Mouse (Mus musculus): Measurements from ENCODE around the gene Cenpc1.

Gene Cenpc1

GRCm38 (mm10) chr5:86065101-86065875, at the start of gene Cenpc1:
Gene Cenpc1 (minus strand): TSS chr5:86065583.
- in situ Hi-C loops (cut with MboI, MseI), result loop anchor here (5.0 kb wide), 4 partner anchors 37 to 742 kb away; no protein-coding TSS in a partner anchor

GRCm38 (mm10) chr5:86113997-86114396, 48.6 kb upstream of the Cenpc1 start:
- in situ Hi-C loops (cut with MboI, MseI), result loop anchor here in 1 of 2 experiments (5.0 kb wide), 1 partner anchor 33 kb away; no protein-coding TSS in a partner anchor

GRCm38 (mm10) chr5:86113037-86113436, 47.7 kb upstream of the Cenpc1 start:
- in situ Hi-C loops (cut with MboI, MseI), result loop anchor here in 1 of 2 experiments (5.0 kb wide), 1 partner anchor 34 kb away; no protein-coding TSS in a partner anchor

- in situ Hi-C loops (cut with MboI, MseI), result loop anchor here in 1 of 2 experiments (5.0 kb wide), 1 partner anchor 36 kb away; no protein-coding TSS in a partner anchor
Measured at GRCm38 (mm10) chr5:86111074-86111473, 45.7 kb upstream of the Cenpc1 start.

GRCm38 (mm10) chr5:86106610-86107009, 41.2 kb upstream of the Cenpc1 start:
- in situ Hi-C loops (cut with MboI, MseI), result no loop called here

GRCm38 (mm10) chr5:86102176-86102575, 36.8 kb upstream of the Cenpc1 start:
- in situ Hi-C loops (cut with MboI, MseI), result loop anchor here in 1 of 2 experiments (5.0 kb wide), 1 partner anchor 35 kb away; the partner anchor contains the start of gene Cenpc1

- in situ Hi-C loops (cut with MboI, MseI), result loop anchor here in 1 of 2 experiments (5.0 kb wide), 1 partner anchor 33 kb away; the partner anchor contains the start of gene Cenpc1
Measured at GRCm38 (mm10) chr5:86100621-86101020, 35.2 kb upstream of the Cenpc1 start.

GRCm38 (mm10) chr5:86098988-86099387, 33.6 kb upstream of the Cenpc1 start:
- in situ Hi-C loops (cut with MboI, MseI), result no loop called here

GRCm38 (mm10) chr5:86094754-86095153, 29.4 kb upstream of the Cenpc1 start:
- in situ Hi-C loops (cut with MboI, MseI), result no loop called here

- in situ Hi-C loops (cut with MboI, MseI), result loop anchor here in 1 of 2 experiments (10.0 kb wide), 1 partner anchor 338 kb away; no protein-coding TSS in a partner anchor
Measured at GRCm38 (mm10) chr5:86086751-86087150, 21.4 kb upstream of the Cenpc1 start.

GRCm38 (mm10) chr5:86084979-86085378, 19.6 kb upstream of the Cenpc1 start:
- in situ Hi-C loops (cut with MboI, MseI), result loop anchor here in 1 of 2 experiments (10.0 kb wide), 1 partner anchor 340 kb away; no protein-coding TSS in a partner anchor

- in situ Hi-C loops (cut with MboI, MseI), result loop anchor here in 1 of 2 experiments (10.0 kb wide), 1 partner anchor 341 kb away; no protein-coding TSS in a partner anchor
Measured at GRCm38 (mm10) chr5:86083987-86084386, 18.6 kb upstream of the Cenpc1 start.

- in situ Hi-C loops (cut with MboI, MseI), result no loop called here
Measured at GRCm38 (mm10) chr5:86078720-86079334, 13.4 kb upstream of the Cenpc1 start.

- in situ Hi-C loops (cut with MboI, MseI), result no loop called here
Measured at GRCm38 (mm10) chr5:86072756-86073386, 7.5 kb upstream of the Cenpc1 start.

GRCm38 (mm10) chr5:86071538-86071937, 6.2 kb upstream of the Cenpc1 start, which contains the start of gene Stap1:
Gene Stap1 (plus strand): TSS chr5:86071746.
- in situ Hi-C loops (cut with MboI, MseI), result no loop called here

- in situ Hi-C loops (cut with MboI, MseI), result loop anchor here (5.0 kb wide), 4 partner anchors 33 to 738 kb away; no protein-coding TSS in a partner anchor
Measured at GRCm38 (mm10) chr5:86069121-86069520, 3.7 kb upstream of the Cenpc1 start.

GRCm38 (mm10) chr5:86068451-86068850, 3.1 kb upstream of the Cenpc1 start:
- in situ Hi-C loops (cut with MboI, MseI), result loop anchor here (5.0 kb wide), 4 partner anchors 34 to 739 kb away; no protein-coding TSS in a partner anchor

GRCm38 (mm10) chr5:86066551-86066929, 1.2 kb upstream of the Cenpc1 start:
- in situ Hi-C loops (cut with MboI, MseI), result loop anchor here (5.0 kb wide), 4 partner anchors 36 to 741 kb away; no protein-coding TSS in a partner anchor

- in situ Hi-C loops (cut with MboI, MseI), result loop anchor here (5.0 kb wide), 4 partner anchors 36 to 741 kb away; no protein-coding TSS in a partner anchor
Measured at GRCm38 (mm10) chr5:86065876-86066550, 630 bp upstream of the Cenpc1 start.

- in situ Hi-C loops (cut with MboI, MseI), result no loop called here
Measured at GRCm38 (mm10) chr5:86063501-86063900, 1.9 kb downstream of the Cenpc1 start.

- in situ Hi-C loops (cut with MboI, MseI), result loop anchor here in 1 of 2 experiments (10.0 kb wide), 1 partner anchor 805 kb away; no protein-coding TSS in a partner anchor
Measured at GRCm38 (mm10) chr5:86029820-86030219, 35.6 kb downstream of the Cenpc1 start.
